Mouse (Mus musculus): ENCODE data around the gene Susd3. TPM values are rescaled to one million over a fixed set of nuclear protein-coding genes. Genes with fewer than 3 reads are reported as not detected.
A peak's percentile ranks its signal among the peaks of the same experiment; 100 is the strongest.

The Susd3 gene
- polyA plus RNA-seq, 1 experiment from 2014 or later = 2.2 TPM

DNA sequence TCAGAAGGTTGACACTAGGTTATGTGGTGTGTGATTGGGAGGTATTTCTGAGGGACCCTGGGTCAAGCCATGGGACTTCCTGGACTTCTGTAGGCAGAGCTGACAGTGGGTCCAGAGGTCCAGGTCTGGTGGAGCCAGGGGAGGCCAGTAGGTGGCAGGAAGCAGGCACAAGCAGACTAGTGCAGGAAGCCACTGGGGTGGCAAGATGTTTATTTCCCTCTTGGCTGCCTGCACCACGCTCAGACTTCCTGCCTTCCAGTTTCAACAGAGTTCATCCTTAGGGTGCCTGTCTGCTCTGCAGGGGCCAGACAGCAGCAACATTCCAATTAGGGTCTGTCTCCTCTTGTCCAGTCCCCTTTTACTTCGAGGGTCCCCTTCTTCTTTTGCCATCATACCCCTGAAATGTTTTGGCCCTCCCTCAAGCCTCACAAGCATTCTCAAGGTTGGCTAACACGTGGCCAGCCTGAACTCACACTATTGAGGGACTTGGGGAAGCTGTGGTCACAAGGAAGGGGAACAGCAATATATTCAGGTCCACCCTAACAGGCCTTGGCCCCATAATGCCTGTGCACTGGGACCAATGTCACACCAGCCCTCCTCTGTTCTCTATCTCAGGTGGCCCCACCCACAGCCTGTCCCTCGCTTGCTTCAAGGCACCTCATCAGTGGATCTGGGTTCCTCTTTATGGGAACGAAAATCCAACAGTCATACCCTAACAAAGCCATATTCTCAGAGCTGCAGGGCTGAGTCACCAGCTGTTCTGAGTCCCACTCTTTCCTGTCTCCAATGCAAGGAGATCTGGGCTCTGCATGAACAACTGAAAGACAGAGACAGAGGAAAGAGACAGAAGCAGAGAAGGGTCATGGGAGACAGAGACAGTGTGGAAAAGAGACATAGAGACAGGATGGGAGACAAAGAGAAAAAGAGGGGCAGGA lies 23.6 kb upstream of the Susd3 start:
- no peaks in the 10 kb centered on the region for H3K4me1 ChIP-seq (replicated peaks; ENCODE audit: control insufficient read depth, insufficient read depth, low read length)
- no peaks in the 10 kb centered on the region for H3K9me3 ChIP-seq (ENCODE audit: control insufficient read depth, low read length)
- H3K36me3 ChIP-seq (ENCODE audit: control insufficient read depth, insufficient read depth, low read length) = no peaks in the 10 kb centered on the region
- H3K27me3 ChIP-seq (ENCODE audit: control insufficient read depth, insufficient read depth, low read depth, low read length) = no peaks in the 10 kb centered on the region
- H3K4me3 ChIP-seq (ENCODE audit: low read length) = no peak overlapping the region
- H3K9ac ChIP-seq (ENCODE audit: low read length) = no peak overlapping the region
- no peak overlapping the region for H3K4me2 ChIP-seq (ENCODE audit: low read depth, low read length)
- no peak overlapping the region for H3K27ac ChIP-seq (ENCODE audit: low read length)
- no peak for ATAC-seq (ENCODE audit: low read depth)
- 52% methylated on average over 5 of the region's 5 CpGs for WGBS

DNA sequence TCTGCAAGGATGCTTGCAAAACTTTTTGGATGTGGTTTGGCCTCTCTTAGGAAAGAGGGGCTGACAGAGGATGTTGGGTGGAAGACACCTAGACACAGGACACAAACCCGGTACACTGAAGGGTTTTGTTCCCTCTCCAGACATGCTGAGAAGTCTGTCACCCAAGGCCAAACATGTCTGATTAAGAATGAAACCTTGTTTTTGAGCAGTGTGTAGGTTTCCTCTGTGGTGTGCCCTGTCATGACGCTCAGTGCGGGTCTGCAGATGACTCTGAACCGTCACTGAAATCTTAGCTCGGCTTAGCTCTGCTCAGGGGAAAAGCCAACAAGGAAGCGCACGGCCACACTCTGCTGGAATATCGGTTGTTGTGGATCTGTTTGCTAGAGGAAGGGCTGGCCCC lies 22.0 kb upstream of the Susd3 start:
- H3K9me3 ChIP-seq (ENCODE audit: control insufficient read depth, low read length) = no peaks in the 10 kb centered on the region
- no peak overlapping the region for H3K9ac ChIP-seq (ENCODE audit: low read length)
- H3K27ac ChIP-seq (ENCODE audit: low read length) = no peak overlapping the region
- H3K4me2 ChIP-seq (ENCODE audit: low read depth, low read length) = no peak overlapping the region
- H3K4me3 ChIP-seq (ENCODE audit: low read length) = no peak overlapping the region
- no peaks in the 10 kb centered on the region for H3K27me3 ChIP-seq (ENCODE audit: control insufficient read depth, insufficient read depth, low read depth, low read length)
- WGBS = 79% methylated on average over 8 of the region's 8 CpGs
- ATAC-seq (ENCODE audit: low read depth) = no peak
- H3K36me3 ChIP-seq (ENCODE audit: control insufficient read depth, insufficient read depth, low read length) = no peaks in the 10 kb centered on the region
- no peaks in the 10 kb centered on the region for H3K4me1 ChIP-seq (replicated peaks; ENCODE audit: control insufficient read depth, insufficient read depth, low read length)

GRCm38 (mm10) chr13:49267645-49268044 lies 19.1 kb upstream of the Susd3 start:
- Histone ChIP-seq H3K4me1 (replicated peaks; ENCODE audit: control insufficient read depth, insufficient read depth, low read length) (no peaks in the 10 kb centered on the region), H3K36me3 (ENCODE audit: control insufficient read depth, insufficient read depth, low read length) (no peaks in the 10 kb centered on the region), H3K9me3 (ENCODE audit: control insufficient read depth, low read length) (no peaks in the 10 kb centered on the region), H3K27ac (ENCODE audit: low read length) (no peak overlapping the region), H3K9ac (ENCODE audit: low read length) (no peak overlapping the region), H3K4me2 (ENCODE audit: low read depth, low read length) (no peak overlapping the region), H3K27me3 (ENCODE audit: control insufficient read depth, insufficient read depth, low read depth, low read length) (no peaks in the 10 kb centered on the region), H3K4me3 (ENCODE audit: low read length) (no peak overlapping the region)
- ATAC-seq (ENCODE audit: low read depth) = no peak
- WGBS = 27% methylated on average over 2 of the region's 2 CpGs

DNA sequence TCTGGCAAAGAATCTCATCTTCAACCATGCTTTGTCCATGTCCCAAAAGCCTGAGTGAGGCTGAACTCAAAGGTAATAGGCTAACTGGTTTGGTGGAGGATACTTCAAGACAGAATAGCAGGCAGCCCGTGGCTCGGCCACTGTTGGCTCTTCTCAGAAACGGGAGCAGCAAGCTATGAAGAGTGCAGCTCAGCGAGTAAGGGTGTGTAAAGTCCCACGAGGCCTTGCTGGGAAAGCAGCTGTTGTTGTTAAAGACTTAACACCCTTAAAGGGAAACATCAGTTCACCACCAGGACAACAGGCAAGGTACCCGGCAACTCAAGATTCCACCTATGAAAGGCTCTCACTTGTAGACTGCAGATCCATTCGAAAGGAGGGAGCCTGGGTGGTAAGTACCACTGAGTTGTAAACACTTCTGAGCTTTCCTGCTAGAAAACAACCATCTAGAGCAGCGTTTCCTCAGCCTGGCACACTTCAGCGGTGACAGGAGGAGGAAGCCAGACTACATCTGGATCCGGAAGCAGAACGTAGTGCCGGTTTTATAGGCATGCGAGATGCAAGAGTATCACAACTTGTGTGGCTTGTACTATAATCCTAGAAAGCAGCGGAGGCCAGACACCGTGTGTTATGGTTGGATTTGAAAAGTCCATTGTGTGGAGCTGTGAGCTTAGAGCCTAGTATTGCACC lies 11.7 kb upstream of the Susd3 start:
- Histone ChIP-seq H3K4me3 (ENCODE audit: low read length) (no peak overlapping the region), H3K4me1 (replicated peaks; ENCODE audit: control insufficient read depth, insufficient read depth, low read length) (no peaks in the 10 kb centered on the region), H3K36me3 (ENCODE audit: control insufficient read depth, insufficient read depth, low read length) (no peaks in the 10 kb centered on the region), H3K27me3 (ENCODE audit: control insufficient read depth, insufficient read depth, low read depth, low read length) (no peaks in the 10 kb centered on the region), H3K4me2 (ENCODE audit: low read depth, low read length) (no peak overlapping the region), H3K9me3 (ENCODE audit: control insufficient read depth, low read length) (no peaks in the 10 kb centered on the region), H3K27ac (ENCODE audit: low read length) (no peak overlapping the region), H3K9ac (ENCODE audit: low read length) (no peak overlapping the region)
- 71% methylated on average over 15 of the region's 15 CpGs for WGBS
- no peak for ATAC-seq (ENCODE audit: low read depth)

- Histone ChIP-seq H3K36me3 (ENCODE audit: control insufficient read depth, insufficient read depth, low read length) (no peaks in the 10 kb centered on the region), H3K27me3 (ENCODE audit: control insufficient read depth, insufficient read depth, low read depth, low read length) (no peaks in the 10 kb centered on the region), H3K9me3 (ENCODE audit: control insufficient read depth, low read length) (no peaks in the 10 kb centered on the region), H3K9ac (ENCODE audit: low read length) (no peak overlapping the region), H3K4me3 (ENCODE audit: low read length) (no peak overlapping the region), H3K27ac (ENCODE audit: low read length) (no peak overlapping the region), H3K4me1 (replicated peaks; ENCODE audit: control insufficient read depth, insufficient read depth, low read length) (no peaks in the 10 kb centered on the region), H3K4me2 (ENCODE audit: low read depth, low read length) (0 out of 2 replicates have a peak overlapping the region, but pooled peaks have one; percentile 8)
- ATAC-seq (ENCODE audit: low read depth) = no peak
- WGBS = 56% methylated on average over 3 of the region's 3 CpGs
Observed at GRCm38 (mm10) chr13:49257819-49258313, 9.4 kb upstream of the Susd3 start.

GRCm38 (mm10) chr13:49252746-49253145 lies 4.2 kb upstream of the Susd3 start:
- H3K9me3 ChIP-seq (ENCODE audit: control insufficient read depth, low read length) = no peaks in the 10 kb centered on the region
- no peak overlapping the region for H3K27ac ChIP-seq (ENCODE audit: low read length)
- H3K9ac ChIP-seq (ENCODE audit: low read length) = no peak overlapping the region
- peaks cover 11% of the 10 kb centered on the region for H3K27me3 ChIP-seq (ENCODE audit: control insufficient read depth, insufficient read depth, low read depth, low read length)
- H3K4me3 ChIP-seq (ENCODE audit: low read length) = no peak overlapping the region
- ATAC-seq (ENCODE audit: low read depth) = no peak
- H3K4me2 ChIP-seq (ENCODE audit: low read depth, low read length) = no peak overlapping the region
- no peaks in the 10 kb centered on the region for H3K36me3 ChIP-seq (ENCODE audit: control insufficient read depth, insufficient read depth, low read length)
- H3K4me1 ChIP-seq (replicated peaks; ENCODE audit: control insufficient read depth, insufficient read depth, low read length) = peaks cover 3% of the 10 kb centered on the region; the same call in 1 of the 2 replicates
- WGBS = 82% methylated on average over 13 of the region's 13 CpGs

GRCm38 (mm10) chr13:49252113-49252512 lies 3.6 kb upstream of the Susd3 start:
- peaks cover 6% of the 10 kb centered on the region; the same call in 1 of the 2 replicates for H3K4me1 ChIP-seq (replicated peaks; ENCODE audit: control insufficient read depth, insufficient read depth, low read length)
- no peak overlapping the region for H3K4me2 ChIP-seq (ENCODE audit: low read depth, low read length)
- H3K27me3 ChIP-seq (ENCODE audit: control insufficient read depth, insufficient read depth, low read depth, low read length) = peaks cover 14% of the 10 kb centered on the region
- H3K9ac ChIP-seq (ENCODE audit: low read length) = no peak overlapping the region
- WGBS = 47% methylated on average over 2 of the region's 2 CpGs
- H3K4me3 ChIP-seq (ENCODE audit: low read length) = no peak overlapping the region
- H3K27ac ChIP-seq (ENCODE audit: low read length) = no peak overlapping the region
- no peaks in the 10 kb centered on the region for H3K9me3 ChIP-seq (ENCODE audit: control insufficient read depth, low read length)
- 0 out of 2 replicates have a peak, but pooled peaks have one; percentile 21 for ATAC-seq (ENCODE audit: low read depth)
- H3K36me3 ChIP-seq (ENCODE audit: control insufficient read depth, insufficient read depth, low read length) = no peaks in the 10 kb centered on the region

DNA sequence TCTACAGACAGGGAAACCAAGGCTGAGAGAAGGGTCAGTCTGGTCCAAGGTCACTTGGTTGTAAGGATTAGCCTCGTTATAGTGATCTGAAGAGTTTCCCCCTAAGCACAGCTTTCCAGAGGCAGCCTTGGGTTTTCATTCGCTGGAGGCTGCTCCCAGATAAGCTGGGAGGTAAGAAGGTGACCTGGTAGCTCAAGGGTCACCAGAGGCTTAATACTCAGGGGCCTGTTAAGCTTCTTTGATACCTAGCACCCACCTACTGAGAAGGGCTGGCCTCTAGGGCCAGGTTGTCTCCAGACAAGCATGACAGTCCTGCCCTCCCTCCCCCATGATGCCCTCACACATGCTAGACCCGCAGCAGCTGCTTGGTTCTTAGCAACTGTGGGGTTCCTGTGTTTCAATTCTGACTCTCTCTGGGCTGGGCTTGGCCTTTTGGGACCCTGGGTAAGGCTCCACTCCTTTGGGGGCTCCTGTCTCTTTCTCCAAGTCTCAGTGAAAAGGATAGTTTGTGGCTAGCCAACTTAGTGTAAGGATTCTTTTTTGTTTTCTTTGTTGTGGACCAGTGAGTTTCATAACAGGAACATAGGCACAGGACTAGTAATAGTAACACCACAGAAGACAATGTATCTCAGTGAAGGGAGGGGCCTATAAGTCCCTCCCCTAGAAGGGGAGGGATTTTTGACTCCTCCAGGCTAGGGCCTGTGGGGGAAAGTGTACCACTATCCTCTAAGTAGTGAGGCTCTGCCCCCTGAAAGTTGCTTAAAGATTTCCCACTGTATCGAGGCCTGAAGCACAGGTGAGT lies 2.4 kb upstream of the Susd3 start:
- 39% methylated on average over 4 of the region's 4 CpGs for WGBS
- H3K4me2 ChIP-seq (ENCODE audit: low read depth, low read length) = no peak overlapping the region

More for the DNA sequence above, 2.4 kb upstream of the Susd3 start:
- Histone ChIP-seq H3K4me3 (ENCODE audit: low read length) (no peak overlapping the region), H3K4me1 (replicated peaks; ENCODE audit: control insufficient read depth, insufficient read depth, low read length) (peaks cover 6% of the 10 kb centered on the region; the same call in 1 of the 2 replicates), H3K27me3 (ENCODE audit: control insufficient read depth, insufficient read depth, low read depth, low read length) (peaks cover 22% of the 10 kb centered on the region), H3K27ac (ENCODE audit: low read length) (no peak overlapping the region), H3K36me3 (ENCODE audit: control insufficient read depth, insufficient read depth, low read length) (no peaks in the 10 kb centered on the region), H3K9ac (ENCODE audit: low read length) (no peak overlapping the region), H3K9me3 (ENCODE audit: control insufficient read depth, low read length) (no peaks in the 10 kb centered on the region)
- no peak for ATAC-seq (ENCODE audit: low read depth)
